Mouse (Mus musculus) left cerebral cortex, postnatal 4 days (tissue): ENCODE results near the gene Ttll5. TPM values are rescaled to one million over a fixed set of nuclear protein-coding genes. Genes with fewer than 3 reads are reported as not detected.

ENCODE experiments used
- DNase-seq: peaks from one replicate; pipeline ENCODE4 v3.0.0-alpha.2; 2022
- intact Hi-C: fragments of 180-260 bp; cut with DNase I; formaldehyde crosslinking; loops from one replicate; pipeline ENCODE4 v1.15.1; 2025
- total RNA-seq, 2 experiments: library from RNA; stranded (reverse); gene quantifications; 2 replicates each; pipeline ENCODE4 v1.2.3; 2021

Ttll5 gene
- total RNA-seq, 2 experiments from 2014 or later, result 30.4 to 36.7 TPM

GRCm38 (mm10) chr12:85837765-85838164 is 13.3 kb downstream of the Ttll5 start:
- intact Hi-C loops, result no loop called here
- DNase-seq, result no peak

DNA sequence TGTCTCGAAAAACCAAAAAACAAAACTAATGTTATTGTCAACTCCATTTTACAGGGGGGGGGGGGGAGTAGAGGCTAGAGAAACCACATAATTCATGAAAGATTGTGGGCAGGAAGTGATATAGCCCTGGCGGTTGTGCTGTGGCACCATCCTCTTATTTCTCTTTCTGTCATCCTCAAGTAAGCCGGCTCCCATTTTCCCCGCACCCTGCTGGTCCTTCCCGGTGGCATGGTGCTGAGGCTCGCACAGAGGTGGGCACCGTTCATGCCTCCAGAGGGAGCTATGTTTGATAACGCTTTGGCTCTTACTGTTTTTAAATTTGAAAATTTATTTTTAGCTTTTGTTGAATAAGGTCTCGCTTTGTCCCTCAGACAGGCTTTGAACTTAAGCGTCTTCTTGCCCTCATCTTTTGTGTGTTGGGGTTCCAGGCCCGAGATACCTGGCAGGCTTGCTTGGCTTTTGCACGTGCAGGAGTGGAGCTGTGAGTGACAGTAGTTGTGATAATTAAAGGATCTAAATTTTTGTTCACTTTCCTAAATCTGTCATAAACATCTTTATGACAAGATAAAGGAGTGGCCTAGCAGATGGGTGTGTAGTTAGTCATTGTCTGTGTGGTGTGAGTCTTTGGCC is 15.0 kb downstream of the Ttll5 start:
- intact Hi-C loops, result no loop called here
- no peak for DNase-seq

- DNase-seq, result no peak
- intact Hi-C loops, result no loop called here
These were observed 23.9 kb downstream of the Ttll5 start for GRCm38 (mm10) chr12:85848164-85848958.

- DNase-seq, result no peak
- intact Hi-C loops, result no loop called here
These were observed 26.2 kb downstream of the Ttll5 start for GRCm38 (mm10) chr12:85850661-85851060.

DNA sequence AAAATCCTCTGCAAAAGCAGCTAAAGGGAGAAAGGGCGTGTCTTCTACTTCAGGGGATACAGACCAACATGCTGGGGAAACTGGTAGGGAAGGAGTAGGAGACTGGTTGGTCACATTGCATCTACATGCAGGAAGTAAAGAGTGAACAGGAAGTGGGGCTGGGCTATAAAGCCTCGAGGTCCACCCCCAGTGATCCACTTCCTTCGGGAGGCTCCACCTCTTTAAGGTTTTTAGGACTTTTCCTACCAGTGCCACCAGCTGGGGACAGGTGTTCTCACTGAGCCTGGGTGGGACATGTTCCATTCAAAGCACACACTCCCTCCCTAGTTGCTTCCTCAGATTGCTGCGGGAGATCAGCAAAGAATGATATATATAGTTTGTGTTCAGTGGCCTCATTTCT is 29.4 kb downstream of the Ttll5 start:
- intact Hi-C loops, result no loop called here
- no peak for DNase-seq

GRCm38 (mm10) chr12:85854271-85854670 is 29.8 kb downstream of the Ttll5 start:
- no peak for DNase-seq
- intact Hi-C loops, result no loop called here

DNA sequence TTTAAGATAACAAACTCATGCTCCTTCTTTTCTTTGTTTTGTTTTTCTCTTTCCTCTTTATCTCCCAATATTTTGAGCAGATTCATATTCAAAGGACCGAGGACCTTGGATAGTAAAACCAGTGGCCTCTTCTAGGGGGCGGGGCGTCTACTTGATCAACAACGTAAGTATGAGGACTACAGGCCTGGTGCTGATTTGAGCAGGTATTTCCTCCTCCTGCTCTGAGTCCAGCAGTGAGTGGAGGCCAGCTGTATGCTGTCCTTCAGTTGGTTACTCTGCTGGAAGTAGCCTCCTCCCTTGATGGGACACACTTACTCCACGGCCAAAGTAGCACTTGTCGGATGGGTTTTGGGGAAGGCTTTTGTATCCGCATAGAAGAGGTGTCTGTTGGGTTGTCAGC is 32.8 kb downstream of the Ttll5 start:
- intact Hi-C loops, result no loop called here
- no peak for DNase-seq

- DNase-seq, result no peak
- intact Hi-C loops, result no loop called here
These were observed 34.7 kb downstream of the Ttll5 start for GRCm38 (mm10) chr12:85859111-85859510.

DNA sequence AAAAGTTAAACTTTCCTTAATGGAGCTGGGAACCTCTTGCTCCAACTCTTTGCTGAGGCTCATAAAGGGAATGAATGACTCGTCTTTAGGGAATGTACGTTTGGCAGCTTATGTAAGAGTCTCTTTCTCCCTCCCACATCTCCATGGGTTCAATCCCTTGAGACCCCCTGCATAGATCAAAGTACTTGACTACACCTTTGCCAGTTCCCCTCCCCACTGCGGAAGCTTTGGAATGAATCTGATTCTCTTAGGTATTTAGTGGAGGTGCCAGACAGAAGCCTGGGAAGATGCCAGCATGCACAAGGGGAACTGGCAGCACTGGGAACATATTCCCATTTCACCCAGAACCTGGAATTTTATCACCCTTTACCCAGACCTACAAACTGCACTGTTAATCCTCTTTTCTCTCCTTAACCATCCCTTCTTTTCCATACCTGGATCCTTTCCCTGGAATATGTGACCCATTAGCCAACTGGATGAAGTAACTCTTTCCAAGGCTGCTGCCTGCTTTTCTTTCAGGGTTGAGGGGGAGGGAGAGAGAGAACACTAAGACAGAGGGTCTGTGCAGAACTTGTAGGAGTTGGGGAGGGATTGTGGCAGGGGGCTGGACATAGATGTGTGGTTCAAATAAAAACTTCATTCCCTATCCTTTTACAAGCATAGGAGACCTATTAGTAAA is 35.2 kb downstream of the Ttll5 start:
- no peak for DNase-seq
- intact Hi-C loops, result no loop called here

- peak; percentile 41 for DNase-seq
- intact Hi-C loops, result no loop called here
These were observed 38.1 kb downstream of the Ttll5 start for GRCm38 (mm10) chr12:85862514-85862913.

GRCm38 (mm10) chr12:85865526-85865925 is 41.1 kb downstream of the Ttll5 start:
- intact Hi-C loops, result loop anchor here (2.0 kb wide), 1 partner anchor 213 kb away; the partner anchor contains the start of gene Tgfb3
- no peak for DNase-seq

- intact Hi-C loops, result no loop called here
These were observed 42.2 kb downstream of the Ttll5 start for GRCm38 (mm10) chr12:85866624-85867023.

GRCm38 (mm10) chr12:85867125-85867524 is 42.7 kb downstream of the Ttll5 start:
- intact Hi-C loops, result no loop called here
- DNase-seq, result no peak

More at GRCm38 (mm10) chr12:85866624-85867023, 42.2 kb downstream of the Ttll5 start:
- no peak for DNase-seq

DNA sequence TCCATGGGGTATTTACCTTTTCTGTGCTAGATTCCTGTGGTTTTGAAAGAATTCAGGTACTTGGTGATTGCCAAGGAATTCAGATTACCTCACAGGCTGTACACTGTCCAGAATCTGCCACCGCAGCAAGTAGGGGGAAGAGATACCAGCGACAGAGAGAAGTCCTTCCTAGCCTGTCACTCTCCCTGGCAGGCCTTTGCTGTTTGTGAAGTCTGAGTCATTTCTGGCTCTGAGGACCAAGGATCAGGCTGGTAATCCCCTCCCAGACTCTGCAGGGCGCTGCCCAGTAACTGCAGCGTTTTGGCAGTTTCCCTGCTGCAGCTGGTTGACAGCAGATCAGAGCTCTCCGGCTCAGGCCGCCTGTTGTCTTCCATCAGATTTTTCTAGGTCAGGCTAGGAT is 45.0 kb downstream of the Ttll5 start:
- peak; percentile 88 for DNase-seq

DNA sequence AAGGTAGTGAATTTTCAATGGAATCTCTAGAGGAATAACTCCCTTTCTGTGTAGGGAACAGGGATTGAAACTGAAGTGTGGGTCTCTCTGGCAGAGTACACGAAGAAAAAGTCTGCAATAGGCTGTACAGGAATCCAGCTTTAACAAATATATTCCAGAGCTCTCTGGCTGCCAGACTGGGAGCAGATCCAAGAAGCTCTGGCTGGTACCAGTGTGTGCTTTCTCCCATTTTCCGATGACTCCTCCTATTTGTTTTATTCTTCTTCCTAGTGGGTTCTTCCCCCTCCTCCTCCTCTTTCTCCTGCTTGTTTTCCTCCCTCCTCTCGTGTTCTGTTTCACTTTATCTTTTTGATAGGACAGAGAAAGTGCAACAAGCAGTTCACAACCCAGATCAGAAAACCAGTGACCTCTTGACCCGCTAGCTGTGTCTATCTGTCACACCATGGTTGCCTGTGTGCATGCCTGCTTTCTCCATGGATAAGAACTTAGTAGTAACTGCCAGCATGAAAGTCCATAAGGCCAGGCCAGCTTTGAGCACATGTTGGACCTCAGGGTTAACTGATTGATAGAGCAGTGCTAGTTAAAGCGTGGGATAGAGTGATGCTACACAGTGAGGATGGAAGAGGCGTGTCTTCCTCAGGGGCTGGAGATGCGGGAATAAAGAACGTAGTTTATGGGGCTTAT is 55.3 kb downstream of the Ttll5 start:
- intact Hi-C loops, result no loop called here

More for the DNA sequence above, 45.0 kb downstream of the Ttll5 start:
- intact Hi-C loops, result no loop called here

GRCm38 (mm10) chr12:85885024-85885423 is 60.6 kb downstream of the Ttll5 start:
- intact Hi-C loops, result no loop called here
- no peak for DNase-seq

More for the DNA sequence above, 55.3 kb downstream of the Ttll5 start:
- DNase-seq, result peak; percentile 49

GRCm38 (mm10) chr12:85890054-85890453 is 65.6 kb downstream of the Ttll5 start:
- peak; percentile 21 for DNase-seq
- intact Hi-C loops, result no loop called here

DNA sequence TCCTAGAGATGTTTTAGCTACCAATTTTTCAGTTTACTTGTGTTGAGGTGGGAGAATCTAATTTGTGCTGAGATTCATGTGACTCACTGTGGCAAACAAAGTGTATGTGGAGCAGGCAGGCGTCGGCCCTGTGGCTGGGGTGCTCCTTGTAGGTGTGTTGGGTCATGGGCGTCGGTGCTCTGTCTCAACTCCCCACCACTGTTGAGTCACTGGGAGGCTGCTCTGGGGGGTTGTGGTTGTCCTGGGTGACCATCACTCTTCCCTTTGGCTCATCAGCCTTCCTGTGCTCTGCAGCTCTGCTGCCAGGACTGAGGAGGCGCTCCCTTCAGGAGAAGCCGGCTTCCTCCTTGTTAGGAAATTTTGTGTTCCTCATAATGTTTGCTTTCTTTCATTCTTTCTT is 79.5 kb downstream of the Ttll5 start:
- DNase-seq, result no peak
- intact Hi-C loops, result no loop called here

GRCm38 (mm10) chr12:85905666-85906065 is 81.2 kb downstream of the Ttll5 start:
- no peak for DNase-seq
- intact Hi-C loops, result no loop called here

DNA sequence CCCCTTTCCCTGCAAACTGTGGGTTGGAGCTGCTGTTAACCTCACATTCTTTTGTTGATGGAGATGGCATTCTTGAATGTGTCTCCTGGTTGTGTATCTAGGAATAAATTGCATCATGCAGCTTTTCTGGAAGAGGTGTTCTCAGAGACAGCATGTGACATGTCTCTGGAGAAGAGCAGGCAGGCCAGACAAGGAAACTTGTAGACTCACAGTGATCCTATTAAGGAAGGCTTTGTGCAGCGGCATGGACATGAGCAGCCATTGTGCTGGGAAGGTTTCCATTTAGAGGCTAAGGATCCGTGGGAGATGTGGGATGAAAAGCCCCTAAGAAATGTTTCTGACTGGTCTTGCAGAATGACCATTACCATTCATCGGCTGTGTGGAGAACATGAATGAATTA is 83.4 kb downstream of the Ttll5 start:
- intact Hi-C loops, result no loop called here
- no peak for DNase-seq

GRCm38 (mm10) chr12:85910811-85911210 is 86.4 kb downstream of the Ttll5 start:
- no peak for DNase-seq
- intact Hi-C loops, result no loop called here
